Mouse (Mus musculus): Measurements from ENCODE around the gene Rarres2. TPM values are rescaled to one million over a fixed set of nuclear protein-coding genes. Genes with fewer than 3 reads are reported as not detected.
A peak's percentile ranks its signal among the peaks of the same experiment; 100 is the strongest.
"Not testable (repeated sequence)": the region's sequence is repeated elsewhere in the genome, so short reads cannot be mapped to it uniquely, and the experiment has no call there.

Gene Rarres2
- polyA plus RNA-seq, 1 experiment from 2014 or later, result 6.0 TPM

- Histone ChIP-seq H3K9me3 (no peaks in the 10 kb centered on the region), H3K4me2 (no peak overlapping the region), H3K27me3 (no peaks in the 10 kb centered on the region), H3K4me3 (no peak overlapping the region), H3K4me1 (replicated peaks) (peaks cover 32% of the 10 kb centered on the region), H3K9ac (no peak overlapping the region), H3K36me3 (peaks cover 21% of the 10 kb centered on the region), H3K27ac (no peak overlapping the region)
- 85% methylated on average over 8 of the region's 8 CpGs for WGBS
- no peak for ATAC-seq (ENCODE audit: low FRiP score)
These were observed 37.7 kb downstream of the Rarres2 start for GRCm38 (mm10) chr6:48534913-48535312.

- no peak for ATAC-seq (ENCODE audit: low FRiP score)
- peaks cover 19% of the 10 kb centered on the region for H3K4me1 ChIP-seq (replicated peaks)
- H3K9ac ChIP-seq, result no peak overlapping the region
- WGBS, result 87% methylated on average over 2 of the region's 2 CpGs
- no peak overlapping the region for H3K4me3 ChIP-seq
- H3K4me2 ChIP-seq, result no peak overlapping the region
- H3K36me3 ChIP-seq, result peaks cover 30% of the 10 kb centered on the region
- H3K9me3 ChIP-seq, result no peaks in the 10 kb centered on the region
- H3K27ac ChIP-seq, result no peak overlapping the region
- H3K27me3 ChIP-seq, result no peaks in the 10 kb centered on the region
These were observed 39.1 kb downstream of the Rarres2 start for GRCm38 (mm10) chr6:48533475-48533874.

GRCm38 (mm10) chr6:48530862-48531261 lies 41.7 kb downstream of the Rarres2 start:
- H3K4me2 ChIP-seq, result no peak overlapping the region
- no peak overlapping the region for H3K27ac ChIP-seq
- WGBS, result 69% methylated on average over 2 of the region's 2 CpGs
- H3K27me3 ChIP-seq, result no peaks in the 10 kb centered on the region
- H3K9ac ChIP-seq, result no peak overlapping the region
- no peaks in the 10 kb centered on the region for H3K9me3 ChIP-seq
- H3K4me1 ChIP-seq (replicated peaks), result no peaks in the 10 kb centered on the region
- ATAC-seq (ENCODE audit: low FRiP score), result no peak
- H3K4me3 ChIP-seq, result no peak overlapping the region
- peaks cover 42% of the 10 kb centered on the region for H3K36me3 ChIP-seq

GRCm38 (mm10) chr6:48529871-48530440 lies 42.6 kb downstream of the Rarres2 start:
- Histone ChIP-seq H3K9ac (peak overlapping the region; percentile 29; the same call in 1 of the 2 replicates), H3K4me1 (replicated peaks) (no peaks in the 10 kb centered on the region), H3K4me3 (no peak overlapping the region), H3K36me3 (peaks cover 48% of the 10 kb centered on the region), H3K4me2 (no peak overlapping the region), H3K9me3 (no peaks in the 10 kb centered on the region), H3K27me3 (no peaks in the 10 kb centered on the region), H3K27ac (no peak overlapping the region)
- 82% methylated on average over 16 of the region's 16 CpGs for WGBS
- ATAC-seq (ENCODE audit: low FRiP score), result no peak

- no peaks in the 10 kb centered on the region for H3K9me3 ChIP-seq
- H3K4me3 ChIP-seq, result no peak overlapping the region
- no peak for ATAC-seq (ENCODE audit: low FRiP score)
- WGBS, result 79% methylated on average over 14 of the region's 14 CpGs
- no peaks in the 10 kb centered on the region for H3K27me3 ChIP-seq
- H3K27ac ChIP-seq, result no peak overlapping the region
- H3K9ac ChIP-seq, result peak overlapping the region; percentile 29; the same call in 1 of the 2 replicates
- H3K36me3 ChIP-seq, result peaks cover 49% of the 10 kb centered on the region
- no peaks in the 10 kb centered on the region for H3K4me1 ChIP-seq (replicated peaks)
- H3K4me2 ChIP-seq, result no peak overlapping the region
These were observed 43.3 kb downstream of the Rarres2 start for GRCm38 (mm10) chr6:48529261-48529660.

- WGBS, result 87% methylated on average over 9 of the region's 9 CpGs
These were observed 44.7 kb downstream of the Rarres2 start for GRCm38 (mm10) chr6:48527901-48528300.

GRCm38 (mm10) chr6:48524882-48525281 lies 47.7 kb downstream of the Rarres2 start:
- H3K9me3 ChIP-seq; H3K4me2 ChIP-seq; H3K9ac ChIP-seq; H3K4me3 ChIP-seq; H3K27me3 ChIP-seq; H3K4me1 ChIP-seq (replicated peaks); ATAC-seq (ENCODE audit: low FRiP score); H3K27ac ChIP-seq: not testable (repeated sequence)
- peaks cover 31% of the 10 kb centered on the region for H3K36me3 ChIP-seq
- WGBS, result 96% methylated on average over 16 of the region's 16 CpGs

More at GRCm38 (mm10) chr6:48527901-48528300, 44.7 kb downstream of the Rarres2 start:
- H3K36me3 ChIP-seq, result peaks cover 46% of the 10 kb centered on the region
- no peak for ATAC-seq (ENCODE audit: low FRiP score)
- H3K9me3 ChIP-seq, result no peaks in the 10 kb centered on the region
- no peak overlapping the region for H3K4me2 ChIP-seq
- no peak overlapping the region for H3K27ac ChIP-seq
- no peaks in the 10 kb centered on the region for H3K27me3 ChIP-seq
- H3K4me1 ChIP-seq (replicated peaks), result no peaks in the 10 kb centered on the region
- no peak overlapping the region for H3K4me3 ChIP-seq
- no peak overlapping the region for H3K9ac ChIP-seq

Other genes starting within 250 kb of the Rarres2 start
- gene Krba1, start 177.2 kb downstream of the Rarres2 start, polyA plus RNA-seq (2015; fragmentation: Nextera tagmentation; extraction: Ambion mirVana), result 25.4 and 28.3 TPM in 2 replicates
- 22.0 and 22.5 TPM in 2 replicates for gene Zfp467, start 127.0 kb downstream of the Rarres2 start, polyA plus RNA-seq (2015; fragmentation: Nextera tagmentation; extraction: Ambion mirVana)
- gene Sspo, start 124.6 kb downstream of the Rarres2 start, polyA plus RNA-seq (2015; fragmentation: Nextera tagmentation; extraction: Ambion mirVana), result 0.14 and 0.25 TPM in 2 replicates
- 184 and 189 TPM in 2 replicates for gene Atp6v0e2, start 35.2 kb downstream of the Rarres2 start, polyA plus RNA-seq (2015; fragmentation: Nextera tagmentation; extraction: Ambion mirVana)
- 20.8 and 22.1 TPM in 2 replicates for gene Lrrc61, start 18.0 kb downstream of the Rarres2 start, polyA plus RNA-seq (2015; fragmentation: Nextera tagmentation; extraction: Ambion mirVana)
- gene Gm45021, start 16.8 kb upstream of the Rarres2 start, polyA plus RNA-seq (2015; fragmentation: Nextera tagmentation; extraction: Ambion mirVana), result 0.56 TPM in 1 of 2 replicates, not detected in the other
- gene Repin1, start 21.1 kb upstream of the Rarres2 start, polyA plus RNA-seq (2015; fragmentation: Nextera tagmentation; extraction: Ambion mirVana), result 39.3 and 41.8 TPM in 2 replicates
- gene Gm44965, start 21.2 kb upstream of the Rarres2 start, polyA plus RNA-seq (2015; fragmentation: Nextera tagmentation; extraction: Ambion mirVana), result not detected in 2 replicates
- 14.7 and 15.0 TPM in 2 replicates for gene Zfp775, start 29.3 kb upstream of the Rarres2 start, polyA plus RNA-seq (2015; fragmentation: Nextera tagmentation; extraction: Ambion mirVana)
- 13.1 and 13.2 TPM in 2 replicates for gene AI854703, start 54.0 kb upstream of the Rarres2 start, polyA plus RNA-seq (2015; fragmentation: Nextera tagmentation; extraction: Ambion mirVana)
- gene Gimap8, start 74.4 kb upstream of the Rarres2 start, polyA plus RNA-seq (2015; fragmentation: Nextera tagmentation; extraction: Ambion mirVana), result 0.47 and 0.85 TPM in 2 replicates
- gene Gimap9, start 103.3 kb upstream of the Rarres2 start, polyA plus RNA-seq (2015; fragmentation: Nextera tagmentation; extraction: Ambion mirVana), result 2.9 and 3.6 TPM in 2 replicates
- gene Gimap4, start 111.8 kb upstream of the Rarres2 start, polyA plus RNA-seq (2015; fragmentation: Nextera tagmentation; extraction: Ambion mirVana), result 1.7 and 2.2 TPM in 2 replicates
- 7.8 and 8.8 TPM in 2 replicates for gene Gimap6, start 135.4 kb upstream of the Rarres2 start, polyA plus RNA-seq (2015; fragmentation: Nextera tagmentation; extraction: Ambion mirVana)
- gene Gm28053, start 145.8 kb upstream of the Rarres2 start, polyA plus RNA-seq (2015; fragmentation: Nextera tagmentation; extraction: Ambion mirVana), result 0.79 TPM in 1 of 2 replicates, not detected in the other
- not detected in 2 replicates for gene Gimap7, start 145.8 kb upstream of the Rarres2 start, polyA plus RNA-seq (2015; fragmentation: Nextera tagmentation; extraction: Ambion mirVana)
- gene Gimap1, start 166.3 kb upstream of the Rarres2 start, polyA plus RNA-seq (2015; fragmentation: Nextera tagmentation; extraction: Ambion mirVana), result 5.9 and 7.3 TPM in 2 replicates
- gene Gimap5, start 173.4 kb upstream of the Rarres2 start, polyA plus RNA-seq (2015; fragmentation: Nextera tagmentation; extraction: Ambion mirVana), result 1.8 and 1.9 TPM in 2 replicates
- gene Gimap3, start 198.1 kb upstream of the Rarres2 start, polyA plus RNA-seq (2015; fragmentation: Nextera tagmentation; extraction: Ambion mirVana), result not detected in 2 replicates